Mouse (Mus musculus) gonadal fat pad, adult 2 months (tissue): ENCODE data around the gene Sumf2. TPM values are rescaled to one million over a fixed set of nuclear protein-coding genes. Genes with fewer than 3 reads are reported as not detected.

Source experiments
- DNase-seq: peaks from one replicate; pipeline ENCODE4 v3.0.0-alpha.2; 2012; ENCODE audit warnings: low read depth
- polyA plus RNA-seq: library from polyadenylated mRNA; depleted of rRNA; stranded (reverse); fragments of >200 nt; gene quantifications from 2 replicates; pipeline ENCODE4 v1.2.3, GENCODE M21; 2012; rRNA removed

Sumf2 gene
- polyA plus RNA-seq, 1 experiment: 24.8 TPM

DNA sequence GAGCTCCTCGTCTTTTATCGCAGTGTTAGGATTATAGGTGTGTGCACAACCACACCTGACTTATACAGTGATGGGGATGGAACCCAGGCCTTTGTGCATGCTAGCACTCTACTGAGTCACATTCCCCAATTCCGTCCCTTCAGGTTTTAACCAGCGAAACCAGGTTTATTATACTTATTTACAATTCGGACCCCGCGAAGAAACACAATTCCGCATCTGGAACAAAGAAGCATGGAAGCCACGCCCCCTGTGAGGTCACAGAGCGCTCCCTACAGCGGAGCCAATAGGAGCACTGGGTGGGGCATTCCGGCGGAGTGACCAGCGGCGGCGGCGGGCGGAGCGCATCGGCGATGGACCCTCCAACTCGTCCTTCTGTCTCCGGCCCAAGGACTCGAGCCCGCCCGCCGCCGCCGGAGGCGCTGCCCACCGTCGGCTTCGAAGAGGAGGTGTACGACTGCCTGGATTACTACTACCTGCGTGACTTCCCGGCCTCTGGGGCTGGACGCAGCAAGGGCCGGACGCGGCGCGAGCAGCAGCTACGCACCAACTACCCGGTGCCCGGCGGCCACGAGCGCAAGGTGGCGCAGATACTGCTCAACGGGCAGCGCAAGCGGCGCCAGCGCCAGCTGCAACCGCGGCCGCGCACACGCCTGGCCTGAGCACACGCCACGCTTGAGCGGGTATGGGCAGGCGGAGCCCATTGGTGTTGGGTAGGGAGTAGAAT lies 61.6 kb downstream of the Sumf2 start, which contains the start of gene Nupr1l:
TSS of gene Nupr1l (plus strand) at position 299 of the 724 bp plus-strand sequence.
- DNase-seq: no peak

DNA sequence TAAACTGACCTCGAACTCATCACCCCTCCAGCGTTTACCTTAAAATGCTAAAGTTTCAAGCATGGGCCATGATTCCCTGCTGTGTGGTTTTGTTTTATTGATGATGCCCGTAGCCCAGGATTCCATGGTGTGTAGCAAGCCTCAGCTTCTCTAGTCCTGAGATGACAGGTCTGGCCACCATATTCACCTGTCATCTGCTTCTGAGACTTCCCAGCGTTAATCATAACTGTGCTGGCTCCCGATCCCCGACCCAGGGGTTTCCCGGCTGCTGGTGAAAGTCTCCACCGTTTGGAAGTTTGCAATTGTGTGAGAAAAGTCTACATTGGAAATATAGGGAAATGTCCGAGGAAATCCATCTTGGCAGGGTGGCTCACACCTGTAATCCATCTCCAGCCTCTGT lies 62.4 kb downstream of the Sumf2 start:
- no peak for DNase-seq

DNA sequence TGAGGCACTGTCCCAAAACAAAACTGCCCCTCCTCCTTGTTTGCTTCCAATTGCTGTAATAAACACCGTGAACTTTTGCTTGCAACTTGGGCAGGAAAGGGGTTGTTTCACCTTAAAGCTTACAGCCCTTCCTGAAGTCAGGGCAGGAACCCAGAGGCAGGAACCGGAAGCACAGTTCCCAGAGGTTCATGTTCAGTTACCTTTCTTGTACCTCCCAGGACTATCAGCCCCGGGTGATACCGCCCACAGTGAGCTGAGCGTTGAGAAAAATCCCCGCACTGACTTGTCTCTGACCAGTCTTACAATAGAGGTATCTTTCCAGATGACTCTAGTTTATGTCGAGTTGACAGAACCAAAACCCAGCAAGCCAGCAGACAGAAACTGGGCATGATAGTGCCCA lies 62.8 kb downstream of the Sumf2 start:
- no peak for DNase-seq

Other genes with a start within 250 kb of the Sumf2 start
- 1.6 and 2.3 TPM in 2 replicates for gene Zfp11, start 176.9 kb upstream of the Sumf2 start, polyA plus RNA-seq
- 0.12 TPM in 1 of 2 replicates, not detected in the other for gene Sept14, start 138.5 kb upstream of the Sumf2 start, polyA plus RNA-seq
- gene Mrps17, start 131.5 kb upstream of the Sumf2 start, polyA plus RNA-seq: 59.5 and 72.4 TPM in 2 replicates
- 55.0 and 57.8 TPM in 2 replicates for gene Nipsnap2, start 121.9 kb upstream of the Sumf2 start, polyA plus RNA-seq
- 56.6 and 95.0 TPM in 2 replicates for gene Psph, start 59.5 kb upstream of the Sumf2 start, polyA plus RNA-seq
- gene Chchd2, start 40.5 kb downstream of the Sumf2 start, polyA plus RNA-seq: 855 and 995 TPM in 2 replicates
- 3.5 and 3.9 TPM in 2 replicates for gene Zbed5, start 48.7 kb downstream of the Sumf2 start, polyA plus RNA-seq
- 5.6 and 7.0 TPM in 2 replicates for gene Phkg1, start 51.6 kb downstream of the Sumf2 start, polyA plus RNA-seq
- gene Nupr1l, start 61.6 kb downstream of the Sumf2 start, polyA plus RNA-seq: 36.7 and 41.6 TPM in 2 replicates
- gene Vkorc1l1, start 95.0 kb downstream of the Sumf2 start, polyA plus RNA-seq: 55.8 and 64.3 TPM in 2 replicates
- 53.9 and 65.7 TPM in 2 replicates for gene Gusb, start 156.1 kb downstream of the Sumf2 start, polyA plus RNA-seq
- 90.2 and 116 TPM in 2 replicates for gene Asl, start 182.3 kb downstream of the Sumf2 start, polyA plus RNA-seq
- gene Crcp, start 182.3 kb downstream of the Sumf2 start, polyA plus RNA-seq: 17.4 and 19.0 TPM in 2 replicates
- 19.1 and 22.2 TPM in 2 replicates for gene Tpst1, start 226.3 kb downstream of the Sumf2 start, polyA plus RNA-seq